Mouse (Mus musculus) erythroblast, embryonic 14.5 days (primary cell): Measurements from ENCODE around the gene Palm2. TPM values are rescaled to one million over a fixed set of nuclear protein-coding genes. Genes with fewer than 3 reads are reported as not detected.

Source experiments
- H3K27me3 ChIP-seq: 2 replicates; pipeline ENCODE4 v1.6.1; 2012; ENCODE audit warnings: inconsistent platforms; ENCODE audit not compliant: control insufficient read depth
- H3K36me3 ChIP-seq: 2 replicates; pipeline ENCODE4 v1.6.1; 2012; ENCODE audit warnings: mild to moderate bottlenecking, inconsistent platforms; ENCODE audit not compliant: control insufficient read depth
- H3K4me1 ChIP-seq: 2 replicates; pipeline ENCODE4 v1.6.1; 2012; ENCODE audit warnings: inconsistent platforms; ENCODE audit not compliant: control insufficient read depth
- H3K4me3 ChIP-seq: replicated peaks from 2 replicates; pipeline ENCODE3; 2012; ENCODE audit warnings: moderate library complexity, mild to moderate bottlenecking, inconsistent platforms
- H3K9me3 ChIP-seq: 2 replicates; pipeline ENCODE4 v1.6.1; 2012; ENCODE audit warnings: low read length, inconsistent platforms, mixed read lengths; ENCODE audit not compliant: control insufficient read depth
- GATA1 ChIP-seq: IDR thresholded peaks from 2 replicates; pipeline ENCODE4 v1.6.1; 2012; ENCODE audit warnings: low read length, inconsistent platforms, mixed read lengths
- TAL1 ChIP-seq: IDR thresholded peaks from 3 replicates; pipeline ENCODE4 v1.6.1; 2012; ENCODE audit warnings: low read length, inconsistent platforms, mixed read lengths
- polyA plus RNA-seq: library from polyadenylated mRNA; stranded (reverse); fragments of >175 nt; gene quantifications from 2 replicates; pipeline ENCODE4 v1.2.3, GENCODE M21; 2012

The Palm2 gene
- polyA plus RNA-seq, 1 experiment, result not detected

DNA sequence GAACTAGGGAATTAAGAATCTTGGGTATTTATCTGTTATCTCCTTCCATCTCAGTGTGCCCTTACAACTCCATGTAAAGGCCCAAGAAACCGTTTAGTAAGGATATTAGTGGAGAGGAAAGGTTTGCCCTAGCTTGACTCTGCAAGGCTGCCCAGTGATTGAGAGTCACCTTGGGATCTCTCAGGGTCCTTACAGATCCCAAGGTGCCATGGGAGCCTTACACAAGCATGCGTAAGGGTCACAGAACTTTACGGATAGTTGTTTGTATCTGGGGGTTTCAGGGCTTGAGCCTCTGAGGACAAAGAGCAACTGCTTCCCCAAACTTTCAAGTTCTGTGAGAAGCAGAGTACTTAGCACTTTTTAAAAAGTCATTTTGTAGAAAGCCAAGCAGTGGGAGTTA, 140.1 kb downstream of the Palm2 start:
- TF ChIP-seq GATA1 (no peak), TAL1 (no peak)
- Histone ChIP-seq H3K9me3 (peaks cover 6% of the 10 kb centered on the region; the same call in 1 of the 2 replicates), H3K36me3 (no peaks in the 10 kb centered on the region), H3K4me1 (no peaks in the 10 kb centered on the region), H3K4me3 (no peak overlapping the region), H3K27me3 (no peaks in the 10 kb centered on the region)

DNA sequence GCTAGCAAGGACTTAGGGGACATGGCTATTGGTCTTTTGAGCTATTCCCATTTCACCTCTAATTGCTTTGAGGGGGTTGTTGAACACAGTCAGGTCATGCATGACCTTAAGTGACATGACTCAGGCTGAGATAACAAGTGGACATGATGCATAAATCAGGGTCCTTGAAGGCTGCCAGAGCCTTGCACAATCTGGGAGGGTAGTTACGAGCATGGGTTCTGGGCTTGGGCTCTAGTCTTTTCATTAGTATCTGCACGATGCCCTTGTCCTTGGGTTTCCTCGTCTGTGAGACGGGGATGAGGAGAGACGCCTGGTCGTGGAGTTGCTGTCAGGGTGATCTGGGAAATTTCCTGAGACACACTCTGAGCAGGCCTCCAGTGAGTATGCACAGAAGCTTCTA, 140.6 kb downstream of the Palm2 start:
- TF ChIP-seq TAL1, result no peak
- no peak for TF ChIP-seq GATA1
- H3K4me1 ChIP-seq, result no peaks in the 10 kb centered on the region
- no peaks in the 10 kb centered on the region for H3K27me3 ChIP-seq
- H3K4me3 ChIP-seq, result no peak overlapping the region
- H3K36me3 ChIP-seq, result no peaks in the 10 kb centered on the region
- peaks cover 6% of the 10 kb centered on the region; the same call in 1 of the 2 replicates for H3K9me3 ChIP-seq

DNA sequence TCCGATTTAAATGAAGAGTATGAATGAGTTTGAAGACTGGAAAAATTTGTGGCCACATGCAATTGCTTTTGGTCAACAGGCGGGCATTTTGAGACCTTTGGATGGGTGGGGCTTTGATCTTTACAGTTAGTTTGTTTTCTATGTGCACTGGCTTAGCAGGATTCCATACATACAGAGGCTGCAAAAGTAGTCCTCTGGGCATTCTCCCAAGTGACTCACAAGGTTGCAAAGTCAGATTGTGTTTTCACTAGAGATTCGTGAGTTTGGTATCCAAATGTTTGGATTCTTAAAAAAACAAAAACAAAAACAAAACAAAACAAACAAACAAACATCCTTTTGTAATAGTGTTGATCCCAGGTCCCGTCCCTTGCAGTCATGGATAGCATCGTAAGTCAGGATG, 141.6 kb downstream of the Palm2 start:
- TF ChIP-seq TAL1 (no peak), GATA1 (no peak)
- H3K4me1 ChIP-seq, result no peaks in the 10 kb centered on the region
- no peaks in the 10 kb centered on the region for H3K36me3 ChIP-seq
- no peaks in the 10 kb centered on the region for H3K27me3 ChIP-seq
- peaks cover 8% of the 10 kb centered on the region; the same call in 1 of the 2 replicates for H3K9me3 ChIP-seq
- H3K4me3 ChIP-seq, result no peak overlapping the region

DNA sequence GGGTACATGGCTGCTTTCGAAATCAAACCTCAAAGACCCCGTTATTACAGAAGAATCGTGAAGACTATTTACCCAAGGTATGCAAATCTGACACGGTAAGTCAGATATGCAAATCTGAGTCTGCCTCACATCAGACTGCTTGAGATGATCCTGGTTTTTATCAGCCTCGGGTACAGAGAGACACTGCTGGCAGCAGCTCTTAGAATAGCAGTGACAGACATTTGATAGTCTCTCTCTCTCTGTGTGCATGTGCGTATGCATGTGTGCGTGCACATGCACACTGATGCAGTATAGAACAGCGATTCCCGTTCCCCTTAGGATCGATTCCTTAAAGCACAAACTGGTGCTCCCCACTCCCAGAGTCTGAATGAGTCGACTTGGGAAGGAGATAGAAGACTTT, 142.0 kb downstream of the Palm2 start:
- Histone ChIP-seq H3K36me3 (no peaks in the 10 kb centered on the region), H3K27me3 (no peaks in the 10 kb centered on the region), H3K4me1 (no peaks in the 10 kb centered on the region), H3K4me3 (no peak overlapping the region), H3K9me3 (peaks cover 8% of the 10 kb centered on the region; the same call in 1 of the 2 replicates)
- TF ChIP-seq GATA1 (no peak), TAL1 (no peak)

DNA sequence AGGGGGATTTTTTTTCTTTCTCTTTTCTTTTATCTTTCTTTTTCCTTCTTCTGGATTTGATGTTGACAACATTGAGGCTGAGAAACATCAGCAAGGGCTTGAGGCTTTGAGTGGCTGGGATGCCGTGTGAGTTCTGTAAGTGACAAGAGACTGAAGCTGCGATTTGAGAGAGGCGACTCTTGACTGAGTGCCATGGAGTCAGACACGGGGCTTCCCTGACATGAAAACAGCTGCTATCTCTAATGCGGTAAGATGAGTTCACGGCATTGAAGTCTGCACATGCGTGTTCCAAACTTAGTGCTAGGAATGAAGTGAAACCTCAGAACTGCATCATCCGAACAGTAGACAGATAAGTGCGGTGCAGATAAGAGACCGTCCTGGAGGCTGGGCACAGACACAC, 145.6 kb downstream of the Palm2 start:
- Histone ChIP-seq H3K27me3 (no peaks in the 10 kb centered on the region), H3K9me3 (0 out of 2 replicates have a peak, but pooled peaks cover 5% of the 10 kb centered on the region)
- TF ChIP-seq TAL1 (no peak), GATA1 (no peak)

DNA sequence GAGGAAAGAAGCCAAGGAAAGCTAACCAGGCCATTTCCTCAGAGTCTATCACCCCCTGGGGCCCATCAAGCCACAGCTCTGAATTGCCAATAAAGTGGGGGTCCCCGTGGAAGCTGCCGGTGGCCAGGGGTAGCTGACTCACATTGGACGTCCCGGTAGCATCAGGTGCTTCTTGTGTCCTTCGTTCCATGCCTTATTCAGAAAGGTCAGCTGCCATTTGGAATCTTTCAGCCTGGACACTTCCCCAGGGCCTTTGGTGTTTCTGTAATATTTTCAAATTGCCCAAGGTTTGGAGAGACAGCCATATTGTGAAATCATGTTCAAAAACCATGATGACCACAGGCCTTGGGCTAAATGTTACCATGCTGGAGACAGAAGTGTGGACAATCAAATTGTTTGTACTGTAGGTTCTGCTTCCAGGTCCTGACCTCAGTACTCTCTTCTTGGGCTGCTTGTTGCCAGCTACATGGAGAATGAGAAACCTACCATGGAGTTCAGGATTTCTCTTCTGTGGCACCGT, 151.3 kb downstream of the Palm2 start:
- TF ChIP-seq GATA1 (no peak), TAL1 (no peak)
- Histone ChIP-seq H3K27me3 (no peaks in the 10 kb centered on the region), H3K36me3 (no peaks in the 10 kb centered on the region), H3K9me3 (no peaks in the 10 kb centered on the region), H3K4me1 (no peaks in the 10 kb centered on the region), H3K4me3 (no peak overlapping the region)

More for the DNA sequence above, 145.6 kb downstream of the Palm2 start:
- H3K4me3 ChIP-seq, result no peak overlapping the region
- no peaks in the 10 kb centered on the region for H3K36me3 ChIP-seq
- no peaks in the 10 kb centered on the region for H3K4me1 ChIP-seq

DNA sequence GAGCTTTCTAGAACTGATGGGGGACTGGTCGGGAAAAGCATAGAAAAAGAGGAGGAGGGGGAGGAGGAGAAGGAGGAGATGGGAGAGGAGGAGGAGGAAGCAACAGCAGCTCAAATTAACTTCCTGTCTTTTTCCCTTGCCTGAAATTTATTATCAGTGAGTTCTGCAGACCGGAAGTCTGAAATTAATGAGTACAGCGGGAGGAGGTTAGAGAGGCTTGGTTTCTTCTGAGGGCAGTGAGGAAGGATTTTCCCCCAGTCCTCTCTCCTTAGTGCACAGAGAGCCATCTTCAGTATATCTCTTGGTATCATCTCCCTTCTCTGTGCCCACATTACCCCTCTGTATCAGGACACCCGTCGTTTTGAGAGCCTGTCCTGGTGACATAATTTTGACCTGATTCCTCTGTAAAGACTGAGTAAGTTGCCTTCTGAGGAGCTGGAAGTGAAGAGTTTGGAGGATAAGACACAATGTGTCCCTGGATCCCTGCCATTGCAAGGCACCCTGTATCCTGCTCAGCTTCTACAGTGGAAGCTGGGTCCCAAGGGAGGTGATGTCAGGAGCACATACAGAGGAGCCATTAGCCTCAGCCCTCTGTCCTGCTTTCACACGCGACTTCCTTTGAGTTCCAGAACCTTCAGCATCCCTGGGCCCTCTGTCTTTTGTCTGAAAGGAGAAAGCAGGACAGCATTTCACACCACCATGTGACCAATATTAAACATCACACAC, 153.0 kb downstream of the Palm2 start:
- H3K4me1 ChIP-seq, result no peaks in the 10 kb centered on the region
- TF ChIP-seq GATA1, result no peak
- TF ChIP-seq TAL1, result no peak
- H3K36me3 ChIP-seq, result no peaks in the 10 kb centered on the region
- no peaks in the 10 kb centered on the region for H3K27me3 ChIP-seq
- H3K9me3 ChIP-seq, result no peaks in the 10 kb centered on the region
- H3K4me3 ChIP-seq, result no peak overlapping the region

DNA sequence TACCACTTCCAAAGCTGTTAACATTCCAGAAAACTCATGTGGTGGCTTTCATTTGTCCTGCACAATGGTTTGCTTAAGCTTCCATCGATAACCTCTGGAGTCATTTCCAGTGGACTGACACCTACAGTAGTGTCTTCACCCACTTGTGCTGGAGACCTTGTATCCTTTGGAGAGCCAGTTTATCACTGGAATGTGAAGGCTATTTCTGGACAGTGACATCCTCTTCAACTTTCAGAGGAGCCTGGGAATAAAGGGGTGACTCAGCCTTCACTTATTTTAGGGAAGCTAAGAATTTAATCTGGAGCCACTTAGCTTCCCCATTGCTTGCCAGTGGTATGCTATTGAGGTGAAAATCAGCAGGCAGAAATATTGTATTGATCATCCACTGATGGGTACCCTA, 154.3 kb downstream of the Palm2 start:
- TF ChIP-seq GATA1 (no peak), TAL1 (no peak)
- Histone ChIP-seq H3K36me3 (no peaks in the 10 kb centered on the region), H3K9me3 (no peaks in the 10 kb centered on the region), H3K27me3 (no peaks in the 10 kb centered on the region), H3K4me1 (no peaks in the 10 kb centered on the region), H3K4me3 (no peak overlapping the region)

DNA sequence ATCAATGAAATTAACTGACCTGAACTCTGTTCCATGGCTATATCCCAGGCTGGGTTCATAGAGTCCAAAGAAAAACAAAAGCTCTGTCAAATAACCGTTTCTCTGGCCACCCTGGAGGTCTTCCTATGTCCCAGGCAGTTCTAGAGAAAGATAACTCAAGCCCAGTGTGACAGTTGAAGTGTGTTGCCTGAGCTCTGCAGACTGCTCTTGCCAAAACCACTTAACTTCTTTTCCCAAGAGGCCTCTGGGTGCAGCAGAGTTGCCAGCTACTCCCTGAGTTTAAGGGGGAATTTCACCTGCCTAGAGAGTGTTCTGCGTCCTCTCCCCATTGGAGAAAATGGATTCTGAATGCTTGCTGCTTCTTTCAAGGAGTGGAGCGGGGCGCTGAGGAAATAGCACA, 158.7 kb downstream of the Palm2 start:
- no peaks in the 10 kb centered on the region for H3K9me3 ChIP-seq
- no peaks in the 10 kb centered on the region for H3K36me3 ChIP-seq
- no peaks in the 10 kb centered on the region for H3K27me3 ChIP-seq
- H3K4me3 ChIP-seq, result no peak overlapping the region
- no peaks in the 10 kb centered on the region for H3K4me1 ChIP-seq
- no peak for TF ChIP-seq GATA1
